Mouse (Mus musculus) myocyte (in vitro differentiated cells): ENCODE results near the gene Ccdc146. TPM values are rescaled to one million over a fixed set of nuclear protein-coding genes. Genes with fewer than 3 reads are reported as not detected.

Source experiments
- H3K27me3 ChIP-seq: one replicate; pipeline ENCODE4 v1.6.1; 2011; ENCODE audit not compliant: control insufficient read depth, insufficient read depth, insufficient read length
- H3K36me3 ChIP-seq: one replicate; pipeline ENCODE4 v1.6.1; 2011; ENCODE audit not compliant: control insufficient read depth, insufficient read depth
- H3K4me2 ChIP-seq: one replicate; pipeline ENCODE4 v1.6.1; 2011; ENCODE audit warnings: low read depth, control low read depth
- H3K4me3 ChIP-seq: one replicate; pipeline ENCODE4 v1.5.1; 2011; ENCODE audit warnings: mild to moderate bottlenecking, control low read depth, moderate library complexity
- H3K79me2 ChIP-seq: one replicate; pipeline ENCODE4 v1.6.1; 2011; ENCODE audit not compliant: control insufficient read depth, insufficient read depth
- H3ac ChIP-seq: one replicate; pipeline ENCODE4 v1.6.1; 2011; ENCODE audit not compliant: control insufficient read depth, insufficient read length
- CEBPB ChIP-seq: IDR thresholded peaks from 2 replicates; pipeline ENCODE4 v1.6.1; 2011; ENCODE audit warnings: mild to moderate bottlenecking, moderate library complexity; ENCODE audit not compliant: poor library complexity, insufficient read depth, severe bottlenecking
- E2F4 ChIP-seq: IDR thresholded peaks from one replicate; pipeline ENCODE4 v1.6.1; 2011; ENCODE audit warnings: mild to moderate bottlenecking, control low read depth, moderate library complexity; ENCODE audit not compliant: insufficient read depth
- MAX ChIP-seq: IDR thresholded peaks from one replicate; pipeline ENCODE4 v1.6.1; 2011; ENCODE audit warnings: low read depth, mild to moderate bottlenecking, control low read depth
- MYOD1 ChIP-seq, 3 experiments: IDR thresholded peaks; one replicate each; pipeline ENCODE4 v1.6.1; 2011; ENCODE audit warnings: control low read depth in 2 of 3, low read depth in 2 of 3, mild to moderate bottlenecking in 2 of 3, moderate library complexity in 1 of 3; ENCODE audit not compliant: insufficient read length in 2 of 3, control insufficient read depth in 1 of 3
- MYOG ChIP-seq, 3 experiments: IDR thresholded peaks; one replicate each; pipeline ENCODE4 v1.6.1; 2011; ENCODE audit warnings: control low read depth in 2 of 3, low read depth in 2 of 3, mild to moderate bottlenecking in 2 of 3; ENCODE audit not compliant: insufficient read length in 2 of 3, control insufficient read depth in 1 of 3, insufficient read depth in 1 of 3
- POLR2A ChIP-seq: IDR thresholded peaks from one replicate; pipeline ENCODE4 v1.6.1; 2011; ENCODE audit warnings: low read depth, mild to moderate bottlenecking, control low read depth, moderate library complexity; ENCODE audit not compliant: insufficient read length
- POLR2AphosphoS2 ChIP-seq: IDR thresholded peaks from one replicate; pipeline ENCODE4 v1.6.1; 2011; ENCODE audit warnings: low read depth, control low read depth; ENCODE audit not compliant: insufficient read length
- REST ChIP-seq: IDR thresholded peaks from one replicate; pipeline ENCODE4 v1.6.1; 2011; ENCODE audit warnings: mild to moderate bottlenecking, control low read depth, moderate library complexity; ENCODE audit not compliant: insufficient read depth, insufficient read length
- SRF ChIP-seq: IDR thresholded peaks from one replicate; pipeline ENCODE4 v1.6.1; 2011; ENCODE audit warnings: low read depth; ENCODE audit not compliant: control insufficient read depth, insufficient read length
- TCF12 ChIP-seq: IDR thresholded peaks from one replicate; pipeline ENCODE4 v1.6.1; 2011; ENCODE audit warnings: mild to moderate bottlenecking, control low read depth; ENCODE audit not compliant: poor library complexity, insufficient read depth, severe bottlenecking
- TCF3 ChIP-seq: IDR thresholded peaks from one replicate; pipeline ENCODE4 v1.6.1; 2011; ENCODE audit warnings: low read depth, control low read depth; ENCODE audit not compliant: insufficient read length
- USF1 ChIP-seq: IDR thresholded peaks from one replicate; pipeline ENCODE4 v1.6.1; 2011; ENCODE audit warnings: low read depth, mild to moderate bottlenecking, control low read depth, moderate library complexity
- polyA plus RNA-seq: library from polyadenylated mRNA; unstranded; fragments of >200 nt; fragmentation: generic; extraction: Trizol; gene quantifications from one replicate; pipeline ENCODE4 v1.2.1, GENCODE M21; 2012; ENCODE audit warnings: missing spikeins

The Ccdc146 gene
- polyA plus RNA-seq, 1 experiment = not detected

DNA sequence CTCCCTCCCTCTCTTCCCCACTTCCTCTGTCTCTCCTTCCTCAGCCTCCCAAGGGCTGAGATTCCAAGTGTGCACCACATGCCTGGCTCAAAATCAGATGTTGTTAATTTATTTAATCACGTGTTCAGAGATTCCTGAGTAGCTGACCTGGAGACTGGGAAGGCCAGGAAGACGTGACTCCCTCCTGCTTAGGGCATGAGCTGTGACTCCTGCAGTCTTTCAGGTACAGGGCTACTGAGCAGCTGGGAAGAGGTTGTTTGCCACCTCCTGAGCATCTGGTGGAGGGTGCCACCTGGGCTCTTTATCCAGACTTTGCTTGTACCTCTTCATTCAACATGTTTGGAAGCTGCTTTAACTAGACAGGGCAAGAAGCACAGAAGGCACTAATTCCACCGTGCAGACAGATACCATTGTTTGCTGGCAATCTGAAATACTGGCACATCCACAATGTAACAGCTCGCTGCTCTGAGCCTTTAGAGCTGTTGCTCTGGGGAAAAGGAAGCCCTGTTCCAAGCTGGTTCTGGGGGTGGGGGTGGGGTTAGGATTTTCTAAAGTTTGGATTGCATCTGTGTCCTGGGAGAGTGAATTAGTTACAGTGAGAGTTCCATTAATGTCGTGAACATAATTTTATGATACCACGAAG is 163.2 kb downstream of the Ccdc146 start:
- TF ChIP-seq CEBPB = no peak
- TF ChIP-seq REST = no peak
- no peak for TF ChIP-seq POLR2A
- TF ChIP-seq MYOG (IDR thresholded peaks at IDR 0.05; ENCODE audit: control insufficient read depth in 1 of 3, insufficient read depth in 1 of 3, insufficient read length in 2 of 3, low read depth in 2 of 3) = no peak
- no peak for TF ChIP-seq MYOD1 (IDR thresholded peaks at IDR 0.05; ENCODE audit: control insufficient read depth in 1 of 3, insufficient read length in 2 of 3, low read depth in 2 of 3)
- no peak for TF ChIP-seq TCF3
- TF ChIP-seq MAX = no peak
- TF ChIP-seq SRF = no peak

DNA sequence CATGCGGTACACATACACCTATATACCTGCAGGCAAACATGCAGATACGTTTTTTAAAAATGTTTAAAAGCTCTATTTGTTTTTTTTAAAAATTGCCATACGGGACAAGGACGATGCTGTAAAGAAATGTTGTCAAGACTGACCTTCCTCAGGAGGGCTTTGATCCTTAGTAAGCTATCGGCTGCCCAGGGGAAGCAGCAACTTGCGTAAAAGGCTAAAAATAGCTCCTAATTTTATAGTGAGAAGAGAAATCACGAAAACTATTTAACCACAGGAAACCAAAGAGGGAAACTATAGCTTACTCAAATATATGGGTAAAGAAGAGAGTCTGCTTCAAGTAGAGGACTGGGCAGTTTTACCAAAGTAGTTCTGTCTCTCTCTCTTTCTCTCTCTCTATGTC is 163.7 kb downstream of the Ccdc146 start:
- TF ChIP-seq MAX = no peak
- TF ChIP-seq USF1 = no peak
- no peak for TF ChIP-seq MYOD1 (IDR thresholded peaks at IDR 0.05; ENCODE audit: control insufficient read depth in 1 of 3, insufficient read length in 2 of 3, low read depth in 2 of 3)
- TF ChIP-seq E2F4 = no peak
- TF ChIP-seq MYOG (IDR thresholded peaks at IDR 0.05; ENCODE audit: control insufficient read depth in 1 of 3, insufficient read depth in 1 of 3, insufficient read length in 2 of 3, low read depth in 2 of 3) = no peak
- no peak for TF ChIP-seq TCF3
- TF ChIP-seq POLR2AphosphoS2 = no peak
- no peak for TF ChIP-seq REST
- no peak for TF ChIP-seq CEBPB
- H3K27me3 ChIP-seq = no peaks in the 10 kb centered on the region
- no peaks in the 10 kb centered on the region for H3K36me3 ChIP-seq

More for the DNA sequence above, 163.2 kb downstream of the Ccdc146 start:
- no peak overlapping the region for H3ac ChIP-seq
- no peak overlapping the region for H3K4me2 ChIP-seq
- no peaks in the 10 kb centered on the region for H3K36me3 ChIP-seq
- no peak overlapping the region for H3K4me3 ChIP-seq
- H3K27me3 ChIP-seq = no peaks in the 10 kb centered on the region
- no peaks in the 10 kb centered on the region for H3K79me2 ChIP-seq

DNA sequence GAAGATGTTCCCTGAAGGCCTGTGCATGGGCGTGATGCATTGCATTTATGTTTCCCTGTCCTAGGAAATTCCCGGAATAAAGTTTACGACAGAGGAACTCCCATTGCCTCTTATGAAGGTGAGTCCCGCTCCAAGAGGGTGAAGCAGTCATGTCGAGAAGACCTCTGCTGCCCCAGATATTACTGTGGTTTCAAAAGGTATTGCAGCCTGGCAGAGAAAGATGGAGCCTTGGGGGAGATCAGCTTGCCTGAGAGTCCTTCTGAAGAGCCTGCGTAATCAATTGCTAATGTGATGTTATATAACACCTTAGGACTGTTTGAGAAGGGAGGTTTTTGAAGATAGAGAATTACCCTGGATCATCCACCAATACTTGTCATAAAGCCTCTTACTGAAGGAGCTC is 166.7 kb downstream of the Ccdc146 start:
- TF ChIP-seq POLR2A = no peak
- TF ChIP-seq SRF = no peak
- no peak for TF ChIP-seq CEBPB
- TF ChIP-seq TCF12 = no peak
- TF ChIP-seq TCF3 = no peak
- TF ChIP-seq USF1 = no peak
- no peak for TF ChIP-seq REST
- TF ChIP-seq MYOG (IDR thresholded peaks at IDR 0.05; ENCODE audit: control insufficient read depth in 1 of 3, insufficient read depth in 1 of 3, insufficient read length in 2 of 3, low read depth in 2 of 3) = no peak
- TF ChIP-seq MAX = no peak
- no peak for TF ChIP-seq MYOD1 (IDR thresholded peaks at IDR 0.05; ENCODE audit: control insufficient read depth in 1 of 3, insufficient read length in 2 of 3, low read depth in 2 of 3)
- no peak for TF ChIP-seq E2F4
- TF ChIP-seq POLR2AphosphoS2 = no peak
- Histone ChIP-seq H3K27me3 (no peaks in the 10 kb centered on the region), H3K4me2 (no peak overlapping the region), H3K4me3 (no peak overlapping the region), H3ac (no peak overlapping the region), H3K36me3 (no peaks in the 10 kb centered on the region), H3K79me2 (no peaks in the 10 kb centered on the region)

More for the DNA sequence above, 163.7 kb downstream of the Ccdc146 start:
- Histone ChIP-seq H3K79me2 (no peaks in the 10 kb centered on the region), H3K4me2 (no peak overlapping the region), H3K4me3 (no peak overlapping the region), H3ac (no peak overlapping the region)

DNA sequence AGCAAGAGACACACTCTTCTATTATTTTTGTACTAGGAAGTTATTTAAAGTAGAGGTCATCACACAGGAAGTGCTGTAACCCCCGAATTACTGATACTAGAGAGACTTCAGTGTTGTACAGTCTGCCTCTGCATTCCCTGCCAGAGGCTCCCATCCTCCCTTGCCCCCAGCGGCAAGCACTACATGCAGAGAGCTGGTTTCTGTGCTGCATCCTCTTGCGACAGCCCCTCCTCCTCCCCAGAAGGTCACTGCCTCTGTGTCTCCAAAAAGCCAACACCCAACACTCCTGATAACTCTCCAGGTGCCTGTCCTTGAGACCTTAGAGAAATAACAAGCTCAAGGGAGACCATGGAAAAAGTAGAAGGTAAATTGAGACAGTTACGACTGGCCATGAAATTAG is 167.4 kb downstream of the Ccdc146 start:
- no peak overlapping the region for H3K4me3 ChIP-seq
- no peak overlapping the region for H3ac ChIP-seq
- H3K27me3 ChIP-seq = no peaks in the 10 kb centered on the region
- H3K79me2 ChIP-seq = no peaks in the 10 kb centered on the region
- no peak overlapping the region for H3K4me2 ChIP-seq
- TF ChIP-seq CEBPB (no peak), E2F4 (no peak), SRF (no peak), MAX (no peak), MYOG (IDR thresholded peaks at IDR 0.05; ENCODE audit: control insufficient read depth in 1 of 3, insufficient read depth in 1 of 3, insufficient read length in 2 of 3, low read depth in 2 of 3) (no peak), USF1 (no peak), TCF3 (no peak), POLR2AphosphoS2 (no peak), REST (no peak), POLR2A (no peak), TCF12 (no peak), MYOD1 (IDR thresholded peaks at IDR 0.05; ENCODE audit: control insufficient read depth in 1 of 3, insufficient read length in 2 of 3, low read depth in 2 of 3) (no peak)
- no peaks in the 10 kb centered on the region for H3K36me3 ChIP-seq

DNA sequence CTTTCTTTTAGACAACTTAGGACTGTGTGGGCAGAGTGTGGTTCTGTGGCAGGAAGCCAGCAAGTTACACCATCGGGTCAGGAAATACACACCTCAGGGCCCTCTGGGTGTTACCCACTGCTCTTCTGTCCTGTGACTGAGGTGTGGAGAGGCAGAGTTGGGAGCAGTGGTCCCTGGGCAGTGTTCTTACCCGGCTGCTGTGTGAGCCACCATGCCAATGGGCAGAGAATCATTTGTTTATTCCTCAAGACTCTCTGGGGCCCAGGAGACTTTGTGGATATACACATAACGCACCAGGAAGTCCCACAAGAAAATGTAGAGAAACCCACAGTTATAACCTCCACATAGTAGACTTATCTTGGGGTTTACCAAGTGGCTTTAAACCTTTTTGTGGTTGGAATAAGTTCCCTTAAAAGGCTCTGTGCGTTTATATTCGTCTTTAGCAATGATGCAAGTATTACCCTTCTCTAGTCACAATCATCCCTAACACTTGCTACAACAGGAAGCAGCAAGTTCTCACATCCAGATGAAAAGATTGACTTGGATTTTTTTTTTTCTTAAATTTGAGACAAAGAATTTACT is 168.8 kb downstream of the Ccdc146 start:
- TF ChIP-seq MYOG (IDR thresholded peaks at IDR 0.05; ENCODE audit: control insufficient read depth in 1 of 3, insufficient read depth in 1 of 3, insufficient read length in 2 of 3, low read depth in 2 of 3) (no peak), REST (no peak), POLR2AphosphoS2 (no peak), CEBPB (no peak), MYOD1 (IDR thresholded peaks at IDR 0.05; ENCODE audit: control insufficient read depth in 1 of 3, insufficient read length in 2 of 3, low read depth in 2 of 3) (no peak), POLR2A (no peak), TCF12 (no peak), TCF3 (no peak), MAX (no peak)
- Histone ChIP-seq H3K27me3 (no peaks in the 10 kb centered on the region), H3K36me3 (no peaks in the 10 kb centered on the region), H3ac (no peak overlapping the region), H3K4me3 (no peak overlapping the region), H3K4me2 (no peak overlapping the region), H3K79me2 (no peaks in the 10 kb centered on the region)
